Mouse (Mus musculus): Measurements from ENCODE around the gene Snx1.
A peak's percentile ranks its signal among the peaks of the same experiment; 100 is the strongest.

Snx1 gene

DNA sequence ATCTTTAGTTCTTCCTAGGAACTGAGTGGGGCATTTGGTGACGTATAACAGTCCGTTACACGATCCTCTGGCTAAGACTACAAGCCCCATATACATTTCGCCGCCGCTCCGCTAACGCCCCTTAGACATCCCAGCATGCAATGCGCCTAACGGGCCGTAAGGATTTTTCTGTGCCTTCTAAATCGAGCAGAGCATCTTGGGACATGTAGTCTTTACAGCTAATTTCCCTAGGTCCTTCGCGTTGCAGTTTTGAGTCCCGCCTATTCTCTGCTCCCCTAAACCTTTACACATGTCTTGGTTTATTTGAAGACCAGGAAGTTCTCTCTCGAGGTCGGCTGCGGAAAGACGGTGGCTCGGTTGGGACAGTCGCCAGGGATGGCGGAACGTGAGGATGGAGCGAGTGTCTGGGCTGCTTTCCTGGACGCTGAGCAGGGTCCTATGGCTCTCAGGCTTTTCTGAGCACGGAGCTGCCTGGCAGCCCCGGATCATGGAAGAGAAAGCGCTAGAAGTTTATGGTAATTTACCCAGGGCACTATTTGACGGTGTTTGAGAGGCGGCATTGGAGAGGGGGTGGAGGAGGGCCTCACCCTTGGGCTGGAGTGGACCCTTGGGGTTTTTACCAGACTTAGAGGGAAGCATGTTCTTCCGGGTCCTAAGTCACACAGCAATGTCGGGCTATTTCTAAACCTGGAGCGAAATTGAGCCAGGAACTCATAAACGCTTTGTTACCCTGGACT is at the start of gene Snx1, which contains the start of gene Ciao2a:
Gene Snx1, minus strand, starts transcription at position 132 of the 737 bp plus-strand sequence.
Gene Ciao2a, plus strand, starts transcription at position 156 of the 737 bp plus-strand sequence.
- DNase-seq (ENCODE audit: low spot score) = peak; percentile 96

DNA sequence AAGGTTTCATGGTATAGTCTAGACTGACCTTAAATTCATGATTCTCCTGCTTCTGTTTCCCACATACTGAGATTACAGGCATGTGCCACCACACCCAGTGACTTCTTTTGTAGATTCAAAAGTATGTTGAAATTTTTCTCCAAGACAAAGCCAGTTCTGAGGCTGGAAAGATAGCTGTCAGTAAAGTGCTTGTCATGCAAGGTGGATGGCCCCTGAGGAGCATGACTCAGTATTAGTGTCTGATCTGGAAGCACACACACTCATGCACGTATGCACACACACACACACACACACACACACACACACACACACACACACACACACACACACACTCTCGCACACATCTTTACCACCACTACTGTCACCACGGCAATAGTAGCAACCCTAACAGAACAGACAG is 48.6 kb upstream of the Snx1 start:
- DNase-seq (ENCODE audit: low spot score) = no peak

DNA sequence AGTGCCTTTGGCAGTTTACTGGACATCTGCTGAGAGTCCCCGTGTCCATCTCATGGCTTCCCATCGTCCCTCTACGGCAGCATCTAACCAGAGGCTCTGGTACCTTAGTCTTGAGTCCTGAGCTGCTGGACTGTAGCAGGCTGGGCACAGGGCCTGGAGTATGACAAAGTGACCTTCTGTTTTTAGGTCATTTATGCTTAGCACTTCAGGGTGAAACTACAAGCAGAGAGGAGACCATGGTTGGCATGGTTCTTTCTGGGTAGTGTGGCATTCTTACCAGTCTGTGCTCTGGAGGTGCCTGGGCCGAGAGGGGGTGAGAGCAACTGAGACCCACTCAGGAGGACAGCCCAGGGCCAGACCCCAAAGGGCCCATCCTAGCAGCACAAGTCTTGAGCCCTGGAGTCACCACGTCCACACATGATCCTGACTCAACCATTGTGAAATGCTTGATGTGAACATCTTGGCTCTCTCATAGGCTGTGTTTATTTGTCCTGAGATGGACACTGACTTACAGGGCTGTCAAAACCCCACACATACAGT is 47.0 kb upstream of the Snx1 start:
- no peak for DNase-seq (ENCODE audit: low spot score)

DNA sequence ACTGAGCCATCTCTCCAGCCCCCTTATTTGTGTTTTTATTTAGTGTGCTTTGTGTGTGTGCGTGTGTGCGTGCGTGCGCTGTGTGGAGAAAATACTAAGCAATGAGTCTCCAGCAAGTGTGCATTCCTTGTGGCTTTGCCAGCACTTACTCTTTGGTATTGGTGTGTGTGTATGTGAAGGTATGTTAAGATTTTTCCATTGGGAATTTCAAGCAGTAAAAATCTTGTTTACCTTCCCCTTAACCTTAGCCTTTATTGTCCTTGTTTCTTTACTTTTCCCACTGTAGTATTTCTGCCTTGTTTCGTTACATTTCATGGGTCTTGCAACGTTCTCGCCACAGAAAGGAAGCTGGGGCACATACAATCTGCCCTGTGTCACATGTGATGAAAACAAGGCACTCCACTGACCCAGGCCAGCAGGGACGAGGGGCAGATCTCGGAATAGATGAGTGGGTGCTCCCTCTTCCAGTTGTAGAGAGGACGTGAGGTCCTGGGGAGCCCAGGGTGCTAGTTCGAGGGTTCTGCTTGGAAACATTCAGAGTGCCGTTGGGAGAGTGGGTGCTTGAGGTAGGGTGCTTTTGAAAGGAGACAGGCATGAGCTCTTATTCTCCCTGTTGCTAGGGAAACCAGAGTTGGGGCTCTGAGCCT is 45.0 kb upstream of the Snx1 start:
- DNase-seq (ENCODE audit: low spot score) = no peak

DNA sequence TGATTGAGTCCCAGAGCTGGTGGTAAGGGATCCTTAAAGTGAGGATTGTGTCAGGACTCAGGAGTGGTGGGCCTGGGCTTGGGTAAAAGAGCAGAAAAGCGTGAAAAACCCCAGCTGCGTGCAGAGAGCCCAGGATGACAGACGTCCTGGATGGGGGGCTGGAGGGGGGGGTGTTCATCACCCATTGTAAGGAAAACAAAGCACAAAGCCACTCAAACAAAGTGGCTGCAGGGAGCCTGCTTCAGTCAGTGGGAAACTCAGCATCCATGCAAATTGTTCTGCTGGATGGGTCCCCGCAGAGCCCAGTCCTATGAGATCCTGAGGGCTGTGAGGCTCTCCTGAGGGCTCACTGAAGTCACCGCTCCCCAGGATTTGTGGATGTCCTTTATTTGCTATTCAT is 44.1 kb upstream of the Snx1 start:
- peak; percentile 63 for DNase-seq (ENCODE audit: low spot score)

DNA sequence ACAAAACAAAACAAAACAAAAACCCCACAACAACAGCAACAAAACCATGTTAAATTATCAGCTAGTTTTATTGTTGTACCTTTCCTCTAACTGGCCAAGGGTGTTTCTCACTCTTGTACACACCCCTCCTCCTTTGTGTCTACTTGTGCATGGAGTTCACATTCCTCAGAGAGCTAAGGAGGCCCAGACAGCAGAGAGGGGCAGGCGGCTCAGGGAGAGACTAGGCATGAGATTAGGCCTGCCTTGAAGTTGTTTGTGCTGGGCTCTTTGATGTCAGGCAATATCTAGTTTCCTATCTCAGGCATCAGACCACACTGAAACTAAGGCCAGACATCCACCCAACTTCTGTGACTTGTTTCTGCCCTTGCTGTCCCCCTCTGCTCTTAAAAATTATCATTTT is 41.8 kb upstream of the Snx1 start:
- DNase-seq (ENCODE audit: low spot score) = no peak

DNA sequence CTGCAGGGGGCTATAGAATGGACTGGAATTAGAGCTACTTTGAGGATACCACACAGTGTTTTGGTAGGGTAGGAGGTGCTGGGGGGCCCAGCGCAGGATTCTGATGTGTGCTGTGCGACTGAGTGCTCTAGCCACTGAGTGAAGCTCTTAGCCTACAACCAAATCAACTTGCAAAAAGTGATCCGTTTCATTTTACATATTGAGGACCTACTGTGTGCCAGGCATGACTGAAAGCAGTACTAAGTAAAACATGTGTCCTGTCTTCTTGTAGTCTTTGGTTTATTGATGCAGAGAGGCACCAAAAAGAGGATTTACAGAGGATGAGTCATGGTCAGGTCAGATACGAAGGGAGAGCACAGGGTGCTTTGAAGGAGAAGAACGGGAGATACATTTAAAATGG is 40.8 kb upstream of the Snx1 start:
- no peak for DNase-seq (ENCODE audit: low spot score)

DNA sequence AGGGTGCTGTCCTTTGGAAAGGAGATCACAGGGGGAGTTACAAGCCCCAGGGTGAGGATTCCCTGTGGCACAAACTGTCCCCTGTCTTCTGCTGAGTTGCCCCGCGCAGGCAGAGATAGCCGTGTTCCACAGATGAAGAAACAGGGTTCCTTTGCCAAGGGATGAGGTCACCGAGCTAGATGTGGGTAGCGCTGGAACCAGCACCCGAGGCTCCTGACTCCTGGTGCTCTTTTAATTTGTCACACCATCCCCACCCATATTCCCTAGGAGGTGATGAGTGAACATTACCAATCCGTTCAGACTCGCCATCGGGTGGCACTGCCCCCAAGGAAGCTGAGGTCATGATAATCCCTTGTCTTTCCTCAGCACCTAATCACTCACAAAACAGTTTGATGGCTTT is 36.6 kb upstream of the Snx1 start:
- no peak for DNase-seq (ENCODE audit: low spot score)

DNA sequence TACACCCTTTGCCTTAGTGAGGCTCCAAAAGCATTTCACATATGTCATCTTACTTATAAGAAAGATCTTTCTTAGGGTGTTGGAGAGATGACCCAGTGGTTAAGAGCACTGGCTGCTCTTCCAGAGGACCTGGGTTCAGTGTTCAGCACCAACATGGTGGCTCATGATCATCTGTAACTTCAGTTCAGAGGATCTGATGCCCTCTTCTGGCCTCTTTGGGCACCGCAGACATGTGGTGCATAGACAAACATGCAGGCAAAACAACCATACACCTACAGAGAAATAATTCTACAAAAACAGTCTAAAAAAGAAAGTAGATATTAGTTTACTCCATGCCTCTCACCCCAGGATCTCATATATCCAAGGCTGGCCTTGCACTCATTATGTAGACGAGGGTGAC is 33.8 kb upstream of the Snx1 start:
- no peak for DNase-seq (ENCODE audit: low spot score)

DNA sequence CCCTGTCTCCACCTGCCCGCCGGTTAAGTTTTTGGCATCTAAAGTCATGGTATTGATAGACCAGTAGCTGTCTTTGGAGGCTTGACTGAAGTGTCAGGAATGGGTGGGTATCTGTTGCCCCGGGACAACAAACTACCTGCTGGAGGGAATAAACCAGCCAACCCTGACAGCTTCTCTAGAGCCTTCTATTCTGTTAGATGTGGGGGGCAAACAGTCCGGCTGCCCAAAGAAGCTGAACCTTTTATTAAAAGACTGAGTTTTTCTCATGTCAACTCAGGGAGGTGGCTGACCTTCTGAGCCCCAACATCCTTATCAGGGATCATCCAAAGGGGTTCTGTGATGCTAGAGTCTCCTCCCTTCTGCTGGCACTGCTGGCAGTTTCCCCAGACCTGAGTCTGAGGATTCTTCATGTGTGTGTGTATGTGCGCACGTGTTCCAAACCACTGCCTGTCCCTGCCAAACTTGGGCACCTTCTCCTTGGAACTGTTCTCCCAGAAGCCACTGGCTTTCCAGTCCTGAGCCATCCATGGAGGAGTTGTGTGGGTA is 32.6 kb upstream of the Snx1 start:
- DNase-seq (ENCODE audit: low spot score) = no peak

DNA sequence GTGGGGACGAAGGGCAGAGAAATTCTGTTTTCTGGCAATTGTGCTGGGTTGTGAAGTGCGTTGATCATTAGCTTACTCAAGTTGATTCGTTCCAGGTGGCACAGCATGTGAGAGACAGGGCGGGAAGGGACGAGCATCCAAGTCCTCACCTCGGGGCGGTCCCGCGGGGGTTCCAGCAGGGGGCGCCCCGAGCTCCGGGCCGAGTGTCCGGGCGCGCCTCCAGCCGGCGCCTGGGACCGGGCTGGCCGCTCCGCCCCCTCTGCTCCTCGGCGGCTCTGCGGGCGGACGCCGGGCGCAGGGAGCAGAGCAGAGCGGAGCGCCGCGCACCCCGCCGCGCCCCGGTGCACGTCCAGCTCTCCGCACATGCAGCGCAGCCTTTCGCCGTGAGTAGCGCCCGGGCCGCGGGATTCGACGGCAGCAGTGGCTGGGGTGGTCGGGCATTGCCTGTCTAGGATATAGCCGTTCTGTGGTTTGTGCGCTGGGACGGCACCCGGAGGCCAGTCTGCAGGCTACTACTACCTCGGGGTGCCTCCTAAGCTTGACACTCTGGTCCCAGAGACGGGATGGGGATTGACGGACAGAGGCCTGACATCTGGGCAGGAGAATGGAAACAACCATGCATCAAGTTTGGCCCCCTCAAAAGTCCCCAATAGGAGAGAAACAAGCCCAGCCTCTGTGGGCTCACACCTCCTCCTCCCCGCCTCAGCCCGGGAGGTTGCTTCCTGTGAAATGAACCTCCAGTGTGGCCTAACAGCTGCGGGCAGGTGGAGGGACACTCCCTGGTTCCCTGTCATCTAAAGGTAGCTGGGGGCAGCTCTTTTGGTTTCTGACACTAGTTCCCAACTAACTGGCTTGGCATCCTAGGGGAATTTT is 31.8 kb upstream of the Snx1 start, which contains the start of gene Dapk2:
Gene Dapk2, plus strand, starts transcription at position 266 of the 873 bp plus-strand sequence.
- peak; percentile 83 for DNase-seq (ENCODE audit: low spot score)

DNA sequence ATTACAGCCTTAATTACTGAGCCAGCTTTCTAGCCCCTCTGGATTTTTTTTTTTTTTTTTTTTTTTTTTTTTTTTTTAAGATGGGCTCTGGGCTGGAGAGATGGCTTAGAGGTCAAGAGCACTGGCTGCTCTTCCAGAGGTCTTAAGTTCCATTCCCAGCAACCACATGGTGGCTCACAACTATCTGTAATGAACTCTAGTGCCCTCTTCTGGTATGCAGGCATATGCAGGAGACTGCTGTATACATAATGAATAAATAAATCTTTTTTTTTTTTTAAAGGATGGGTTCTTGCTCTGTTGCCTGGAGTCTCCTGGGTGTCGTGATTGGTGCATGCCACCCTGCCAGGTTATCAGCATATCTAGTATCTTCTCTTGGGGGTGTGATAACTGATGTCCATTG is 29.1 kb upstream of the Snx1 start:
- DNase-seq (ENCODE audit: low spot score) = no peak

DNA sequence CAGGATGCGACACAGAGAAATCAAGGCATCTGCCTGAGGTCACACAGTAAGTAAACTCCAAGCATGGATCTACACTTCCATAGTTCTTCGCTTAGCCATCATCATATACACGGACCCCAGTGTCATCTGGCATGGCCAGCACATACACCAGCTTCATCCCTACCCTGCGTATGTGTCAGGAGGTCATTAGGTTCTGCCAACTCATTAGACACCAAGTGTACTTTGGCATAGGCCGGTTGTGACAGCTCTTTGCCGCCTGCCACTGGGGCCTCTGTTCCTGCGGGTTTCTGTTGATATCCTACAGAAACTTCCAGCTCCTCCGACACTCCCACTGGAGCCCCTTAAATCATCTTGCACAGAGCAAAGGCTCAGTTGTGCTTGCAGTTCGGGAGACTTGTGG is 27.6 kb upstream of the Snx1 start:
- no peak for DNase-seq (ENCODE audit: low spot score)

DNA sequence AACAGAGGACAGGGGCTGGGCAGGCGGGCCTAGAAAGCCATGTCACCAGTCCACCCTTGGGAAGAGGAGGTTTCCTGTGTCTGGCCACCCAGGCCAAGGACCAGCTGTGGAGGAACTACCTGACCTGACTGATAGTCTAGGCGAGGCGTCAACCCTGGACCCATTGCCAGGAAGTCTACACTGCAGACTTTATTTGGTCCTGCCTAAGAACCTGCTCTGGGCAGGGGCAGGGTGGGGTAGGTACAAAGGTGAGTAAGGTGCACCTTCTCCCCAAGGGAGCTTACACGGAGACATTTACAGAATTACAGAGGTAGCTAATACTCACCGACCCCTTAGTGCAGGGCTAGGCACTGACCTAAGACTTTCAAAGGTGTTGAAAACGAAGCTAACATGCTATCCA is 27.2 kb upstream of the Snx1 start:
- no peak for DNase-seq (ENCODE audit: low spot score)

DNA sequence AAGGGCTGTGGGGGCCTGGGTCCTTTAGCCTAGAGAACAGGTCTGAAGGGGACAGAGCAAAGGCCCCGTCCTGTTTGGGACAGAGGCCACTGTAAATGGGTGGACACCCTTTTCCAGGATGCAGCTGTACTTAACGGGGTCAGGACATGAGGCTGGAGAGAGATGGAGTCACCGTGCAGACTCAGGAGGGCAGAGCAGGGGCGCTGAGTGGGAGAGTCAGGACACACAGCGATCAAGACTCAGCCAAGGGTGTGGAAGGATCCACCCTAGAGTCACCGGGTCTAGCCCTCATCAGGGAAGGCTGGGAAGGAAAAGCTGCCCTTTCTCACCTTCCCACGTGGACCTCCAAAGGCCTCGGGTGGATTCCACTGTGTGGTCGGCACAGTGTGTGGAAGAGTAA is 25.6 kb upstream of the Snx1 start:
- no peak for DNase-seq (ENCODE audit: low spot score)

DNA sequence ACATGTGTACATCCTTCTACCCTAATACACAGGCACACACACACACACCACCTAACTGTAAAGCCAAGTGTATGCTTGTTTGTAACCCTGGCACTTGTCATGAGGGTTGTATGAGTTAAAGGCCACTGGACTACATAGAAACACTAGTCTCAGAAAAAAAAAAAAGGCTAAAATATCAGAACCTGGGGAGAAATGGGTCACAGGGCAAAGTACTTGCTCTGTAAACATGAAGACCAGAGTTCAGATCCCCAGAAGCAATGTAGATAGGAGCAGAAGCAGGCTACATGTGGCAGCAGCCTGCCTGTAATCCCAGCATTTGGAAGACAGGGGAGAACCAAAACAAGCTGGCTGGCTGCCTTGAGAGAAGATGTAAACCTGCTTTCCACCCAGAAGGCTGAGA is 19.8 kb upstream of the Snx1 start:
- no peak for DNase-seq (ENCODE audit: low spot score)

DNA sequence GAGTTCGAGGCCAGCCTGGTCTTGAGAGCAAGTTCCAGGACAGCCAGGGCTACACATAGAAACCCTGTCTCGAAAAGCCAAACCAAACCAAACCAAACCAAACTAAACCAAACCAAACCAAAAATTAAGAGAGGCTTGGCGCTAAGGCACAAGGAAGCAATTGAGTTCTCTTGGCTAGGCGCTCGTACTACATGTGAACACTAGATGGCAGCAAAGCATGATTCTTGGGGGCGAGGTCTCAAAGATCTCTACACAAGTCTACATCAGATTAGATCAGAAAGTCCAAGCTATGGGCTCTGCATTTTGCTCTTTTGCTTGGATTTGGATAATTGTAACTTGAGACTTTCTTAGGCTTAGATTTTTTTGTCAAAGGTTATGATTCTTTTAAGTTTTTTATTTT is 17.9 kb upstream of the Snx1 start:
- peak; percentile 94 for DNase-seq (ENCODE audit: low spot score)

DNA sequence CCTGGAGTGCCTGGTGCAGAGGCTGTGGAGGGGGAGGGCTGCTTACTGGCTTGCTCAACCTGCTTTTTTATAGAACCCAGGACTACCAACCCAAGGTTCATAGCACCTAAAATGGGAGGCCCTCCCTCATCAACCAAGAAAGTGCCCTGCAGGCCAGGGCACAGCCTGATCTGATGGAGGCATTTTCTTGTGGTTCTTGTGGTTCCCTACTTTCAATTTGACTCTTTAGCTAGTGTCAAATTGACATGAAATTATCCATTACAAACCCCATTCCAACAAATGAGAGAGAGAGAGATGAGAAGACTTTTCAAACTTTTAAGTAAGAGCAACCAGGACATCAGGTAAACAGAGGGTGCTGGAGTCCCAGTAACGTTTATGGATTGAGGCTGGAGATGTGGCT is 15.9 kb upstream of the Snx1 start:
- DNase-seq (ENCODE audit: low spot score) = no peak

DNA sequence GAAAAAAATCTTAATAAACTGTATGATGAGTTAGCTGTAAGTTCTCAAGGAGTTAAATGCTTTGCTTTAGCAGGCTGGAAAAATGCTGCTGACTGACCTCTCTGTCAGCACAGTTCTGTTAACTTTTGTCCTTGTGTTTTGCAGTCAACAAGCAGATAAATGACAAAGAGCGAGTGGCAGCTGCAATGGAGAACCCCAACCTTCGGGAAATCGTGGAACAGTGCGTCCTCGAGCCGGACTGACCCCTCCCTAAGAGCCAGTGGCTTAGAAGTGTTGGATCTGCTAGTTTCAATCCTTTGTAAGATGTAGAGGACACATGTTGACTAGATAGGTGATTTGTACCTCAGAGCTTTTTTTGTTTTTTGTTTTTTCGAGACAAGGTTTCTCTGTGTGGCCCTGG is 11.8 kb upstream of the Snx1 start:
- DNase-seq (ENCODE audit: low spot score) = no peak

DNA sequence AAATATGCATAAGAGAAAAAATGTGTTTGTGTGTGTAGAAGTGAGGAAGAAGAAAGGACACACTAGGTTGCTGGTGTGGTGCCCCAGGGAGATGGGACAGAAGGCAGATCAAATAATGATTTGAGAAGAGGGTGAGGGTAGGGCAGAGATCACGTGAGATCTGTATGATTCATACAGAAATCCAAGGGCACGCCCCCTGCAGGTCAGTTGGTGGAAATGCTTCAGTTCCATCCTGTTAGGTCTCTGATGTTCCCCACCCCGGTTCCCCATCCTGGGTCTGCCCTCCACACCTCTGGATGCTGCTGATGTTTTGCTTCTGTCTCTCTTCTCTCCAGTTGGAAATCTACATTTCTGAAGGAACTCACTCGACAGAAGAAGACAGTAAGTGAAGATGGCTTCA is 9.6 kb upstream of the Snx1 start:
- DNase-seq (ENCODE audit: low spot score) = peak; percentile 63

DNA sequence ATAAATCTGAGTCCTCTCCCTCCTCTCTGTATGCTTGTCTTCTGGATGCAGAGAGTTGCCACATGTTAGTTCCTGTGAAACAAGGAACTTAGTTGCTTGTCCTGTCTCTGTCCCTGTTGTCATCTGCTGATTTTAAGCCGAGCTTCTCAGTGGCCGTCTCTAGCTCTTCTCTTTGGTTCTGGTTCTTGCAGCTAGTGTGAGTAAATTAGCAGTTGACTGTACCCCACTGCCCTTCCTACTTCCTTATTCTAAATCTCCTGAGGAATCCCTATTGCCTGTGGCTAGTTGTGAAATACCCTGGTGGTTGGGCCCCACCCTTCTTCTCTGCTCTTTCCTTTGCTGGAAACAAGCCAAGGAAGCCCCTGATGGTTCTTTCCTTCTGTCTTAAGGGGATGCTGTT is 5.1 kb upstream of the Snx1 start:
- DNase-seq (ENCODE audit: low spot score) = no peak

DNA sequence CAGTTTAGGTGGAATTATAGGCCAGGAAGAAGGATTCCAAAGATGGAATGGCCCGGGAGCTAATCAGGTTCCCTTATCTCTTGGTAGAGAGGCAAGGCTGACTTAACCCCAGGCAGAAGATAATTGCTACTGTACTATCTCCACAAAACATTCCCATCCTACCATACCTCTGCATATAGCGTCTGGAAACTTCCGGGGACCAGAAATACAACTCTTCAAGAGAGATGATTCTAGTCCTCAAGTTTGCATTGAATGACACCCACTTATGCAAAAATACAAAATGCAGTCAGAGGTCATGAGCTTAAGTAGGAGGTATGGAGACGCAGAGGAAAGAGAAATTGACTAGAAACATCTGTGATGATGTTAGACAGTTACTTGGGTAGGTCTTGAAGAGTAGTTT is 1.5 kb upstream of the Snx1 start:
- DNase-seq (ENCODE audit: low spot score) = no peak

All from retina, embryonic 14.5 days (tissue).